Mouse (Mus musculus) heart, embryonic 14.5 days (tissue): ENCODE measurements around the gene Pdk3. TPM values are rescaled to one million over a fixed set of nuclear protein-coding genes. Genes with fewer than 3 reads are reported as not detected.

Experiments used
- ATAC-seq: fragments of 200-750 bp; cut with Nextera tagmentation; 2 replicates; pipeline ENCODE4 v1.8.0; 2017; ENCODE audit warnings: low read depth, moderate TSS enrichment; ENCODE audit not compliant: insufficient number of reproducible peaks, insufficient read depth, low FRiP score
- H3K27ac ChIP-seq, 2 experiments: fragments of 200-500 bp in 1 of 2; fragments of 300-500 bp in 1 of 2; sonication (generic) in 1 of 2; replicated peaks in 1 of 2; 2 replicates each; pipeline ENCODE4 v1.5.1; 2012 to 2014; ENCODE audit warnings: low read depth in 2 of 2, low read length in 2 of 2, control low read depth in 1 of 2, mild to moderate bottlenecking in 1 of 2, mixed read lengths in 1 of 2; ENCODE audit not compliant: control insufficient read depth in 1 of 2, insufficient read depth in 1 of 2
- H3K27me3 ChIP-seq: fragments of 300-500 bp; sonication (generic); 2 replicates; pipeline ENCODE4 v1.6.1; 2014; ENCODE audit warnings: mild to moderate bottlenecking, low read length, control low read depth; ENCODE audit not compliant: control insufficient read depth, insufficient read depth
- H3K36me3 ChIP-seq: fragments of 300-500 bp; sonication (generic); 2 replicates; pipeline ENCODE4 v1.6.1; 2014; ENCODE audit warnings: mild to moderate bottlenecking, control low read depth, low read length, mixed read lengths; ENCODE audit not compliant: control insufficient read depth, insufficient read depth
- H3K4me1 ChIP-seq, 2 experiments: fragments of 200-500 bp in 1 of 2; fragments of 300-500 bp in 1 of 2; sonication (generic) in 1 of 2; 2 replicates each; pipeline ENCODE4 v1.6.1; 2012 to 2014; ENCODE audit warnings: low read length in 2 of 2, control low read depth in 1 of 2, mixed read lengths in 1 of 2; ENCODE audit not compliant: control insufficient read depth in 2 of 2, insufficient read depth in 2 of 2
- H3K4me2 ChIP-seq: fragments of 300-500 bp; sonication (generic); 2 replicates; pipeline ENCODE4 v1.6.1; 2014; ENCODE audit warnings: mild to moderate bottlenecking, low read length
- H3K4me3 ChIP-seq, 2 experiments: fragments of 200-500 bp in 1 of 2; fragments of 300-500 bp in 1 of 2; sonication (generic) in 1 of 2; 2 replicates each; pipeline ENCODE4 v1.5.1; 2012 to 2014; ENCODE audit warnings: low read length in 2 of 2, mild to moderate bottlenecking in 2 of 2, control low read depth in 1 of 2, low read depth in 1 of 2, moderate library complexity in 1 of 2; ENCODE audit not compliant: control insufficient read depth in 1 of 2, insufficient read depth in 1 of 2
- H3K9ac ChIP-seq: fragments of 300-500 bp; sonication (generic); 2 replicates; pipeline ENCODE4 v1.6.1; 2014; ENCODE audit warnings: mild to moderate bottlenecking, low read length
- H3K9me3 ChIP-seq: fragments of 300-500 bp; sonication (generic); 2 replicates; pipeline ENCODE4 v1.6.1; 2016; ENCODE audit warnings: low read length, control low read depth; ENCODE audit not compliant: control insufficient read depth
- WGBS: fragments of 180-500 bp; shearing (Covaris S2); extraction: QIAGEN DNeasy Blood & Tissue Kit; methylation state at CpG from one replicate; pipeline ENCODE4 v1.1.7; 2014; 5-methylcytosine and 5-hydroxymethylcytosine counted together
- polyA plus RNA-seq: library from polyadenylated mRNA; unstranded; fragments of >200 nt; fragmentation: Nextera tagmentation; extraction: Ambion mirVana; gene quantifications from 2 replicates; pipeline ENCODE4 v1.2.1, GENCODE M21; 2014

Gene Pdk3
- polyA plus RNA-seq, 1 experiment from 2014 or later, result 137 TPM

- Histone ChIP-seq H3K4me3 (no peak overlapping the region), H3K4me2 (no peak overlapping the region), H3K27me3 (no peaks in the 10 kb centered on the region), H3K27ac (peak overlapping the region; percentile 3 to 37; a peak in 1 of 4 replicates), H3K9ac (no peak overlapping the region), H3K9me3 (no peaks in the 10 kb centered on the region), H3K36me3 (no peaks in the 10 kb centered on the region), H3K4me1 (no peaks in the 10 kb centered on the region; a peak in 1 of 4 replicates)
- 38% methylated on average over 2 of the region's 2 CpGs for WGBS
- ATAC-seq, result no peak
These were observed 6.2 kb downstream of the Pdk3 start for GRCm38 (mm10) chrX:93825787-93826186.

GRCm38 (mm10) chrX:93808040-93808439, 24.0 kb downstream of the Pdk3 start:
- ATAC-seq, result no peak
- no peak overlapping the region for H3K9ac ChIP-seq
- peaks cover 11% of the 10 kb centered on the region; the same call in 1 of the 2 replicates for H3K36me3 ChIP-seq
- no peak overlapping the region for H3K4me2 ChIP-seq
- H3K27me3 ChIP-seq, result no peaks in the 10 kb centered on the region
- WGBS, result 81% methylated on average over 1 of the region's 1 CpGs
- no peak overlapping the region for H3K27ac ChIP-seq
- no peaks in the 10 kb centered on the region for H3K9me3 ChIP-seq
- H3K4me1 ChIP-seq, result no peaks in the 10 kb centered on the region
- H3K4me3 ChIP-seq, result no peak overlapping the region

- no peak for ATAC-seq
- Histone ChIP-seq H3K9me3 (no peaks in the 10 kb centered on the region), H3K4me1 (no peaks in the 10 kb centered on the region), H3K27me3 (no peaks in the 10 kb centered on the region), H3K36me3 (no peaks in the 10 kb centered on the region), H3K4me3 (no peak overlapping the region), H3K9ac (no peak overlapping the region), H3K4me2 (no peak overlapping the region), H3K27ac (no peak overlapping the region)
These were observed 38.8 kb downstream of the Pdk3 start for GRCm38 (mm10) chrX:93793168-93793567.

GRCm38 (mm10) chrX:93789562-93789961, 42.4 kb downstream of the Pdk3 start:
- H3K4me2 ChIP-seq, result no peak overlapping the region
- H3K27me3 ChIP-seq, result no peaks in the 10 kb centered on the region; the same call in 1 of the 2 replicates
- no peaks in the 10 kb centered on the region for H3K9me3 ChIP-seq
- 0 out of 2 replicates have a peak, but pooled peaks cover 5% of the 10 kb centered on the region for H3K36me3 ChIP-seq
- no peak overlapping the region for H3K9ac ChIP-seq
- H3K4me3 ChIP-seq, result no peak overlapping the region
- WGBS, result 67% methylated on average over 1 of the region's 1 CpGs
- no peak overlapping the region for H3K27ac ChIP-seq
- no peaks in the 10 kb centered on the region for H3K4me1 ChIP-seq
- ATAC-seq, result no peak

GRCm38 (mm10) chrX:93760770-93761169, 71.2 kb downstream of the Pdk3 start:
- Histone ChIP-seq H3K27me3 (peaks cover 3% of the 10 kb centered on the region; the same call in 1 of the 2 replicates), H3K36me3 (peaks cover 11% of the 10 kb centered on the region; the same call in 1 of the 2 replicates), H3K27ac (no peak overlapping the region), H3K9ac (no peak overlapping the region), H3K4me1 (no peaks in the 10 kb centered on the region), H3K9me3 (no peaks in the 10 kb centered on the region), H3K4me2 (no peak overlapping the region), H3K4me3 (no peak overlapping the region)
- ATAC-seq, result no peak
- WGBS, result 80% methylated on average over 3 of the region's 3 CpGs

- H3K4me3 ChIP-seq, result no peak overlapping the region
- no peak overlapping the region for H3K9ac ChIP-seq
- 57% methylated on average over 7 of the region's 7 CpGs for WGBS
- H3K27ac ChIP-seq, result no peak overlapping the region
- no peaks in the 10 kb centered on the region for H3K9me3 ChIP-seq
- no peak for ATAC-seq
- no peaks in the 10 kb centered on the region for H3K27me3 ChIP-seq
- H3K4me2 ChIP-seq, result no peak overlapping the region
- no peaks in the 10 kb centered on the region for H3K36me3 ChIP-seq
- H3K4me1 ChIP-seq, result no peaks in the 10 kb centered on the region
These were observed 75.0 kb downstream of the Pdk3 start for GRCm38 (mm10) chrX:93756867-93757455.

- no peak overlapping the region for H3K4me2 ChIP-seq
- no peaks in the 10 kb centered on the region for H3K4me1 ChIP-seq
- H3K27ac ChIP-seq, result no peak overlapping the region
- 62% methylated on average over 11 of the region's 11 CpGs for WGBS
- no peak for ATAC-seq
- H3K4me3 ChIP-seq, result no peak overlapping the region
- no peaks in the 10 kb centered on the region for H3K36me3 ChIP-seq
- no peaks in the 10 kb centered on the region for H3K9me3 ChIP-seq
- no peak overlapping the region for H3K9ac ChIP-seq
- no peaks in the 10 kb centered on the region for H3K27me3 ChIP-seq
These were observed 76.7 kb downstream of the Pdk3 start for GRCm38 (mm10) chrX:93755210-93755842.

GRCm38 (mm10) chrX:93750566-93750965, 81.4 kb downstream of the Pdk3 start:
- Histone ChIP-seq H3K4me1 (no peaks in the 10 kb centered on the region), H3K9me3 (no peaks in the 10 kb centered on the region), H3K4me2 (no peak overlapping the region), H3K36me3 (no peaks in the 10 kb centered on the region), H3K4me3 (no peak overlapping the region), H3K27ac (no peak overlapping the region), H3K9ac (no peak overlapping the region), H3K27me3 (no peaks in the 10 kb centered on the region)
- 74% methylated on average over 6 of the region's 6 CpGs for WGBS
- ATAC-seq, result no peak
